Mouse (Mus musculus) testis, adult 2 months (tissue): ENCODE results near the gene Nckap5.

Experiments used
- CTCF ChIP-seq: fragments of 200-500 bp; IDR thresholded peaks from 2 replicates; pipeline ENCODE4 v1.5.1; 2012; ENCODE audit warnings: low read depth, mild to moderate bottlenecking, inconsistent platforms, low read length, moderate library complexity; ENCODE audit not compliant: control insufficient read depth, insufficient read depth, insufficient replicate concordance
- POLR2A ChIP-seq: fragments of 200-500 bp; IDR thresholded peaks from 2 replicates; pipeline ENCODE4 v1.6.1; 2012; ENCODE audit warnings: low read depth, mild to moderate bottlenecking, inconsistent platforms, low read length, moderate library complexity; ENCODE audit not compliant: control insufficient read depth

GRCm38 (mm10) chr1:126391204-126391603, 439.4 kb downstream of the Nckap5 start:
- TF ChIP-seq CTCF, result no peak
- no peak for TF ChIP-seq POLR2A
